Mouse (Mus musculus): Measurements from ENCODE around the gene Pik3r3. TPM values are rescaled to one million over a fixed set of nuclear protein-coding genes. Genes with fewer than 3 reads are reported as not detected.
"Not testable (repeated sequence)": the region's sequence is repeated elsewhere in the genome, so short reads cannot be mapped to it uniquely, and the experiment has no call there.

Pik3r3 gene
- polyA plus RNA-seq, 1 experiment, result 5.7 TPM

GRCm38 (mm10) chr4:116221996-116222842 lies 801 bp downstream of the Pik3r3 start:
- H3K36me3 ChIP-seq (ENCODE audit: control insufficient read depth, insufficient read depth), result no peaks in the 10 kb centered on the region
- TF ChIP-seq TCF3 (IDR thresholded peaks at IDR 0.05; ENCODE audit: insufficient read length, low read depth), result no peak
- TF ChIP-seq SRF (IDR thresholded peaks at IDR 0.05; ENCODE audit: control insufficient read depth, insufficient read length, low read depth), result no peak
- TF ChIP-seq TCF12 (IDR thresholded peaks at IDR 0.05; ENCODE audit: insufficient read depth, poor library complexity, severe bottlenecking), result no peak
- TF ChIP-seq MYOD1 (IDR thresholded peaks at IDR 0.05; ENCODE audit: control insufficient read depth in 1 of 3, insufficient read length in 2 of 3, low read depth in 2 of 3), result no peak
- no peak for TF ChIP-seq MYOG (IDR thresholded peaks at IDR 0.05; ENCODE audit: control insufficient read depth in 1 of 3, insufficient read depth in 1 of 3, insufficient read length in 2 of 3, low read depth in 2 of 3)
- no peak for TF ChIP-seq CEBPB (IDR thresholded peaks at IDR 0.05; ENCODE audit: insufficient read depth, poor library complexity, severe bottlenecking)
- TF ChIP-seq POLR2A (IDR thresholded peaks at IDR 0.05; ENCODE audit: insufficient read length, low read depth), result no peak
- no peak for TF ChIP-seq MAX (IDR thresholded peaks at IDR 0.05; ENCODE audit: low read depth)
- no peak for TF ChIP-seq E2F4 (IDR thresholded peaks at IDR 0.05; ENCODE audit: insufficient read depth)
- TF ChIP-seq USF1 (IDR thresholded peaks at IDR 0.05; ENCODE audit: low read depth), result no peak
- TF ChIP-seq POLR2AphosphoS2 (IDR thresholded peaks at IDR 0.05; ENCODE audit: insufficient read length, low read depth), result no peak
- TF ChIP-seq REST (IDR thresholded peaks at IDR 0.05; ENCODE audit: insufficient read depth, insufficient read length), result no peak
- no peak overlapping the region for H3ac ChIP-seq (ENCODE audit: control insufficient read depth, insufficient read length)
- peak overlapping the region; percentile 91 for H3K4me3 ChIP-seq
- peak overlapping the region; percentile 67 for H3K4me2 ChIP-seq (ENCODE audit: low read depth)
- H3K27me3 ChIP-seq (ENCODE audit: control insufficient read depth, insufficient read depth, insufficient read length), result no peaks in the 10 kb centered on the region
- peaks cover 21% of the 10 kb centered on the region for H3K79me2 ChIP-seq (ENCODE audit: control insufficient read depth, insufficient read depth)

GRCm38 (mm10) chr4:116222843-116223119 lies 1.4 kb downstream of the Pik3r3 start:
- TF ChIP-seq REST (IDR thresholded peaks at IDR 0.05; ENCODE audit: insufficient read depth, insufficient read length) (no peak), USF1 (IDR thresholded peaks at IDR 0.05; ENCODE audit: low read depth) (no peak), MAX (IDR thresholded peaks at IDR 0.05; ENCODE audit: low read depth) (no peak), E2F4 (IDR thresholded peaks at IDR 0.05; ENCODE audit: insufficient read depth) (no peak), SRF (IDR thresholded peaks at IDR 0.05; ENCODE audit: control insufficient read depth, insufficient read length, low read depth) (no peak), POLR2A (IDR thresholded peaks at IDR 0.05; ENCODE audit: insufficient read length, low read depth) (no peak), MYOG (IDR thresholded peaks at IDR 0.05; ENCODE audit: control insufficient read depth in 1 of 3, insufficient read depth in 1 of 3, insufficient read length in 2 of 3, low read depth in 2 of 3) (no peak), TCF12 (IDR thresholded peaks at IDR 0.05; ENCODE audit: insufficient read depth, poor library complexity, severe bottlenecking) (no peak), TCF3 (IDR thresholded peaks at IDR 0.05; ENCODE audit: insufficient read length, low read depth) (no peak), MYOD1 (IDR thresholded peaks at IDR 0.05; ENCODE audit: control insufficient read depth in 1 of 3, insufficient read length in 2 of 3, low read depth in 2 of 3) (no peak), POLR2AphosphoS2 (IDR thresholded peaks at IDR 0.05; ENCODE audit: insufficient read length, low read depth) (no peak), CEBPB (IDR thresholded peaks at IDR 0.05; ENCODE audit: insufficient read depth, poor library complexity, severe bottlenecking) (no peak)
- Histone ChIP-seq H3ac (ENCODE audit: control insufficient read depth, insufficient read length) (no peak overlapping the region), H3K36me3 (ENCODE audit: control insufficient read depth, insufficient read depth) (no peaks in the 10 kb centered on the region), H3K4me2 (ENCODE audit: low read depth) (peak overlapping the region; percentile 67), H3K27me3 (ENCODE audit: control insufficient read depth, insufficient read depth, insufficient read length) (no peaks in the 10 kb centered on the region), H3K79me2 (ENCODE audit: control insufficient read depth, insufficient read depth) (peaks cover 21% of the 10 kb centered on the region), H3K4me3 (peak overlapping the region; percentile 91)

GRCm38 (mm10) chr4:116243377-116243776 lies 22.0 kb downstream of the Pik3r3 start:
- no peak for TF ChIP-seq MYOG (IDR thresholded peaks at IDR 0.05; ENCODE audit: control insufficient read depth in 1 of 3, insufficient read depth in 1 of 3, insufficient read length in 2 of 3, low read depth in 2 of 3)
- TF ChIP-seq E2F4 (IDR thresholded peaks at IDR 0.05; ENCODE audit: insufficient read depth), result no peak
- TF ChIP-seq TCF3 (IDR thresholded peaks at IDR 0.05; ENCODE audit: insufficient read length, low read depth), result no peak
- no peak for TF ChIP-seq CEBPB (IDR thresholded peaks at IDR 0.05; ENCODE audit: insufficient read depth, poor library complexity, severe bottlenecking)
- Histone ChIP-seq H3K79me2 (ENCODE audit: control insufficient read depth, insufficient read depth) (no peaks in the 10 kb centered on the region), H3K4me2 (ENCODE audit: low read depth) (no peak overlapping the region)

GRCm38 (mm10) chr4:116244240-116244639 lies 22.8 kb downstream of the Pik3r3 start:
- no peak for TF ChIP-seq POLR2A (IDR thresholded peaks at IDR 0.05; ENCODE audit: insufficient read length, low read depth)
- no peak for TF ChIP-seq TCF12 (IDR thresholded peaks at IDR 0.05; ENCODE audit: insufficient read depth, poor library complexity, severe bottlenecking)
- TF ChIP-seq MAX (IDR thresholded peaks at IDR 0.05; ENCODE audit: low read depth), result no peak
- TF ChIP-seq SRF (IDR thresholded peaks at IDR 0.05; ENCODE audit: control insufficient read depth, insufficient read length, low read depth), result no peak
- TF ChIP-seq USF1 (IDR thresholded peaks at IDR 0.05; ENCODE audit: low read depth), result no peak
- TF ChIP-seq REST (IDR thresholded peaks at IDR 0.05; ENCODE audit: insufficient read depth, insufficient read length), result no peak
- TF ChIP-seq CEBPB (IDR thresholded peaks at IDR 0.05; ENCODE audit: insufficient read depth, poor library complexity, severe bottlenecking), result no peak
- no peak for TF ChIP-seq MYOG (IDR thresholded peaks at IDR 0.05; ENCODE audit: control insufficient read depth in 1 of 3, insufficient read depth in 1 of 3, insufficient read length in 2 of 3, low read depth in 2 of 3)
- TF ChIP-seq E2F4 (IDR thresholded peaks at IDR 0.05; ENCODE audit: insufficient read depth), result no peak
- TF ChIP-seq POLR2AphosphoS2 (IDR thresholded peaks at IDR 0.05; ENCODE audit: insufficient read length, low read depth), result no peak
- no peak for TF ChIP-seq MYOD1 (IDR thresholded peaks at IDR 0.05; ENCODE audit: control insufficient read depth in 1 of 3, insufficient read length in 2 of 3, low read depth in 2 of 3)
- TF ChIP-seq TCF3 (IDR thresholded peaks at IDR 0.05; ENCODE audit: insufficient read length, low read depth), result no peak
- Histone ChIP-seq H3ac (ENCODE audit: control insufficient read depth, insufficient read length) (no peak overlapping the region), H3K4me3 (no peak overlapping the region), H3K27me3 (ENCODE audit: control insufficient read depth, insufficient read depth, insufficient read length) (no peaks in the 10 kb centered on the region), H3K79me2 (ENCODE audit: control insufficient read depth, insufficient read depth) (no peaks in the 10 kb centered on the region), H3K4me2 (ENCODE audit: low read depth) (no peak overlapping the region), H3K36me3 (ENCODE audit: control insufficient read depth, insufficient read depth) (peaks cover 5% of the 10 kb centered on the region)

More at GRCm38 (mm10) chr4:116243377-116243776, 22.0 kb downstream of the Pik3r3 start:
- Histone ChIP-seq H3K36me3 (ENCODE audit: control insufficient read depth, insufficient read depth) (peaks cover 6% of the 10 kb centered on the region), H3ac (ENCODE audit: control insufficient read depth, insufficient read length) (no peak overlapping the region), H3K27me3 (ENCODE audit: control insufficient read depth, insufficient read depth, insufficient read length) (no peaks in the 10 kb centered on the region), H3K4me3 (no peak overlapping the region)

- not testable (repeated sequence) for H3K36me3 ChIP-seq (ENCODE audit: control insufficient read depth, insufficient read depth); H3K79me2 ChIP-seq (ENCODE audit: control insufficient read depth, insufficient read depth); H3K27me3 ChIP-seq (ENCODE audit: control insufficient read depth, insufficient read depth, insufficient read length); H3ac ChIP-seq (ENCODE audit: control insufficient read depth, insufficient read length); H3K4me3 ChIP-seq; H3K4me2 ChIP-seq (ENCODE audit: low read depth)
Observed at GRCm38 (mm10) chr4:116245926-116246325, 24.5 kb downstream of the Pik3r3 start.
